Mouse (Mus musculus) testis, adult 2 months (tissue): ENCODE data around the gene Lrrc23.

Source experiments
- CTCF ChIP-seq: fragments of 200-500 bp; IDR thresholded peaks from 2 replicates; pipeline ENCODE4 v1.5.1; 2012; ENCODE audit warnings: low read depth, mild to moderate bottlenecking, inconsistent platforms, low read length, moderate library complexity; ENCODE audit not compliant: control insufficient read depth, insufficient read depth, insufficient replicate concordance
- POLR2A ChIP-seq: fragments of 200-500 bp; IDR thresholded peaks from 2 replicates; pipeline ENCODE4 v1.6.1; 2012; ENCODE audit warnings: low read depth, mild to moderate bottlenecking, inconsistent platforms, low read length, moderate library complexity; ENCODE audit not compliant: control insufficient read depth

- TF ChIP-seq CTCF (no peak), POLR2A (no peak)
Observed at GRCm38 (mm10) chr6:124822049-124822448, 42.5 kb upstream of the Lrrc23 start.
